Mouse (Mus musculus): ENCODE results near the gene Immp2l. TPM values are rescaled to one million over a fixed set of nuclear protein-coding genes. Genes with fewer than 3 reads are reported as not detected.
"Not testable (repeated sequence)": the region's sequence is repeated elsewhere in the genome, so short reads cannot be mapped to it uniquely, and the experiment has no call there.

Gene Immp2l
- total and polyA plus RNA-seq, 2 experiments: 35.8 to 133 TPM

GRCm38 (mm10) chr12:40984735-40985134 is 39.2 kb upstream of the Immp2l start:
- H3K4me1 ChIP-seq (ENCODE audit: control insufficient read depth, insufficient read depth, low read length): no peaks in the 10 kb centered on the region
- H3K27ac ChIP-seq (replicated peaks; ENCODE audit: insufficient read depth, low read depth, low read length): no peak overlapping the region
- H3K79me2 ChIP-seq (ENCODE audit: control insufficient read depth, insufficient read depth, low read length): no peaks in the 10 kb centered on the region
- no peak for DNase-seq (ENCODE audit: extremely low read depth, low read depth, low spot score)
- H3K27me3 ChIP-seq (ENCODE audit: control insufficient read depth, insufficient read depth, low read length): no peaks in the 10 kb centered on the region
- WGBS: 48% methylated on average over 4 of the region's 4 CpGs
- TF ChIP-seq CTCF (IDR thresholded peaks at IDR 0.05; ENCODE audit: low read depth, low read length): no peak
- TF ChIP-seq POLR2A (IDR thresholded peaks at IDR 0.05; ENCODE audit: extremely low read depth, insufficient read depth, low read length): no peak
- H3K4me3 ChIP-seq (ENCODE audit: insufficient read depth, low read depth, low read length): no peak overlapping the region
- no peak overlapping the region for H3K9ac ChIP-seq (ENCODE audit: low read depth, low read length)
- H3K36me3 ChIP-seq (ENCODE audit: control insufficient read depth, insufficient read depth, low read length): no peaks in the 10 kb centered on the region

- H3K79me2 ChIP-seq (ENCODE audit: control insufficient read depth, insufficient read depth, low read length): no peaks in the 10 kb centered on the region
- no peak overlapping the region for H3K27ac ChIP-seq (replicated peaks; ENCODE audit: insufficient read depth, low read depth, low read length)
- no peak overlapping the region for H3K9ac ChIP-seq (ENCODE audit: low read depth, low read length)
- no peaks in the 10 kb centered on the region for H3K36me3 ChIP-seq (ENCODE audit: control insufficient read depth, insufficient read depth, low read length)
- no peaks in the 10 kb centered on the region for H3K4me1 ChIP-seq (ENCODE audit: control insufficient read depth, insufficient read depth, low read length)
- no peak for DNase-seq (ENCODE audit: extremely low read depth, low read depth, low spot score)
- 76% methylated on average over 4 of the region's 4 CpGs for WGBS
- H3K27me3 ChIP-seq (ENCODE audit: control insufficient read depth, insufficient read depth, low read length): no peaks in the 10 kb centered on the region
- no peak overlapping the region for H3K4me3 ChIP-seq (ENCODE audit: insufficient read depth, low read depth, low read length)
- TF ChIP-seq POLR2A (IDR thresholded peaks at IDR 0.05; ENCODE audit: extremely low read depth, insufficient read depth, low read length) (no peak), CTCF (IDR thresholded peaks at IDR 0.05; ENCODE audit: low read depth, low read length) (no peak)
Observed at GRCm38 (mm10) chr12:40985791-40986190, 38.1 kb upstream of the Immp2l start.

- no peaks in the 10 kb centered on the region for H3K36me3 ChIP-seq (ENCODE audit: control insufficient read depth, insufficient read depth, low read length)
- DNase-seq (ENCODE audit: extremely low read depth, low read depth, low spot score): no peak
- no peak overlapping the region for H3K9ac ChIP-seq (ENCODE audit: low read depth, low read length)
- H3K27ac ChIP-seq (replicated peaks; ENCODE audit: insufficient read depth, low read depth, low read length): no peak overlapping the region
- no peak overlapping the region for H3K4me3 ChIP-seq (ENCODE audit: insufficient read depth, low read depth, low read length)
- 91% methylated on average over 9 of the region's 9 CpGs for whole genome bisulfite sequencing
- no peak for TF ChIP-seq CTCF (IDR thresholded peaks at IDR 0.05; ENCODE audit: low read depth, low read length)
- TF ChIP-seq POLR2A (IDR thresholded peaks at IDR 0.05; ENCODE audit: extremely low read depth, insufficient read depth, low read length): no peak
- no peaks in the 10 kb centered on the region for H3K27me3 ChIP-seq (ENCODE audit: control insufficient read depth, insufficient read depth, low read length)
- H3K4me1 ChIP-seq (ENCODE audit: control insufficient read depth, insufficient read depth, low read length): no peaks in the 10 kb centered on the region
- no peaks in the 10 kb centered on the region for H3K79me2 ChIP-seq (ENCODE audit: control insufficient read depth, insufficient read depth, low read length)
Observed at GRCm38 (mm10) chr12:40988311-40989065, 35.4 kb upstream of the Immp2l start.

GRCm38 (mm10) chr12:40991647-40992046 is 32.2 kb upstream of the Immp2l start:
- TF ChIP-seq POLR2A (IDR thresholded peaks at IDR 0.05; ENCODE audit: extremely low read depth, insufficient read depth, low read length) (no peak), CTCF (IDR thresholded peaks at IDR 0.05; ENCODE audit: low read depth, low read length) (no peak)
- no peak for DNase-seq (ENCODE audit: extremely low read depth, low read depth, low spot score)
- 92% methylated on average over 4 of the region's 4 CpGs for WGBS
- H3K9ac ChIP-seq (ENCODE audit: low read depth, low read length): no peak overlapping the region
- no peaks in the 10 kb centered on the region for H3K27me3 ChIP-seq (ENCODE audit: control insufficient read depth, insufficient read depth, low read length)
- no peak overlapping the region for H3K27ac ChIP-seq (replicated peaks; ENCODE audit: insufficient read depth, low read depth, low read length)
- H3K4me3 ChIP-seq (ENCODE audit: insufficient read depth, low read depth, low read length): no peak overlapping the region
- H3K79me2 ChIP-seq (ENCODE audit: control insufficient read depth, insufficient read depth, low read length): no peaks in the 10 kb centered on the region
- H3K36me3 ChIP-seq (ENCODE audit: control insufficient read depth, insufficient read depth, low read length): no peaks in the 10 kb centered on the region
- no peaks in the 10 kb centered on the region for H3K4me1 ChIP-seq (ENCODE audit: control insufficient read depth, insufficient read depth, low read length)

GRCm38 (mm10) chr12:40992237-40992636 is 31.7 kb upstream of the Immp2l start:
- H3K36me3 ChIP-seq (ENCODE audit: control insufficient read depth, insufficient read depth, low read length); H3K79me2 ChIP-seq (ENCODE audit: control insufficient read depth, insufficient read depth, low read length); H3K9ac ChIP-seq (ENCODE audit: low read depth, low read length); H3K4me1 ChIP-seq (ENCODE audit: control insufficient read depth, insufficient read depth, low read length); H3K4me3 ChIP-seq (ENCODE audit: insufficient read depth, low read depth, low read length); H3K27me3 ChIP-seq (ENCODE audit: control insufficient read depth, insufficient read depth, low read length); H3K27ac ChIP-seq (replicated peaks; ENCODE audit: insufficient read depth, low read depth, low read length); DNase-seq (ENCODE audit: extremely low read depth, low read depth, low spot score): not testable (repeated sequence)
- WGBS: 89% methylated on average over 1 of the region's 1 CpGs

- Histone ChIP-seq H3K79me2 (ENCODE audit: control insufficient read depth, insufficient read depth, low read length) (no peaks in the 10 kb centered on the region), H3K9ac (ENCODE audit: low read depth, low read length) (no peak overlapping the region), H3K27me3 (ENCODE audit: control insufficient read depth, insufficient read depth, low read length) (no peaks in the 10 kb centered on the region), H3K4me1 (ENCODE audit: control insufficient read depth, insufficient read depth, low read length) (no peaks in the 10 kb centered on the region), H3K27ac (replicated peaks; ENCODE audit: insufficient read depth, low read depth, low read length) (no peak overlapping the region), H3K36me3 (ENCODE audit: control insufficient read depth, insufficient read depth, low read length) (no peaks in the 10 kb centered on the region), H3K4me3 (ENCODE audit: insufficient read depth, low read depth, low read length) (no peak overlapping the region)
- no peak for DNase-seq (ENCODE audit: extremely low read depth, low read depth, low spot score)
- TF ChIP-seq CTCF (IDR thresholded peaks at IDR 0.05; ENCODE audit: low read depth, low read length) (no peak), POLR2A (IDR thresholded peaks at IDR 0.05; ENCODE audit: extremely low read depth, insufficient read depth, low read length) (no peak)
- 90% methylated on average over 2 of the region's 2 CpGs for WGBS
Observed at GRCm38 (mm10) chr12:40994846-40995245, 29.0 kb upstream of the Immp2l start.

All from liver, adult 2 months (tissue).